Mouse (Mus musculus): Measurements from ENCODE around the gene Ubash3a.
"Not testable (repeated sequence)": the region's sequence is repeated elsewhere in the genome, so short reads cannot be mapped to it uniquely, and the experiment has no call there.

Ubash3a gene

DNA sequence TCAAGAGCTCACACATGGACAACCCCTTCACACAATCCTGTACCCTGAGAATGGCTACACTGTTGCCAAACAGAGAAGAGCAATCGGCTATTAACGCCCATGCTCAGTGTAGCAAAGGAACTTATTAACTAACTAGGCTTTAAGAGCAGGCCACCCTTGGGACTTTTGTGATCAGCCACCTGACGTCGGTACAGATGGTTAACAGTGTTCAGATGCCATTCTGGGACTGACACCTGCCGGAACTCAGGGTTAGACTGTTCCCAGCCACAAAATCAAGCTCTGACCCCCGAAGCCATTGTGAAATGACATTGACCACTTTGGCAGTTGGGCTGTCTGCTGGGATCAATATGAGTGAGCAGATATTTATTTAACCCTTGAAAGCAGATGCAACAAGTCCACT is 53.7 kb downstream of the Ubash3a start:
- no peak for DNase-seq (ENCODE audit: low spot score)

DNA sequence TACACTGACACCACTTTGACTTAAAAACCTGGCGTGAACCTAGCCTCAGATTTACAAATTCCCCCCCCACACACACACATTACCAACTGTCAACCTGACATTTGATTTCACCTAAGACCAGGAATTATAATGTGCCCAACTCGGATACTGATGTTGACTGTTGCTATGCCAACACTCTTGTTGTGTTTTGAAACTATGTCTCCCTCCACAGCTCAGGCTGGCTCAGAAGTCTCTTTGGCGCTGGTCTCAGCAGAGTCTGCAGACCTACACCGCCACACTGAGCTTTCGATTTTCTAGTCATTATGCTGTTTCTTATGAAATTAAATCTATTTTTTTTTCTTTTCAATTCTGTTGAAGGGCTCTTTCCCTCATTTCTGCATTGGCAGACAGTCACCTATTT is 55.0 kb downstream of the Ubash3a start:
- DNase-seq (ENCODE audit: low spot score), result no peak

DNA sequence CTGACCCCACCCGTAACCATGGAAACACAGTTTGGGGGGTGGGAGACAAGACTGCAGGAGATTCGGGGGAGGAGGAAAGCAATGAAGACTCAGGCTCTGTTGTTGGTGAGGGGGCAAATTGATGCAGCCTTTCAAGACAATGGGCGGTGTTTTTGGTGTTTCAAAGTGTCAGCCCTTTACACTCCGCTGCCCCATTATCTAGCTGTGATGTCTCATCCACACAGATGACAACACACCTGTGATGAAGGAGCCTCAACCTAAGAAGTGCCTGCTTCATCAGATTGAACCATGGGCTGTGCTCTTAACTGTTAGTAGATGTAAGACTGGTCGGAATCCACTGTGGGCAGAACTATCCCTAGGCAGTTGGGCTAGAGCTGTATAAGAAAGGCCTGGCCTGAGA is 56.1 kb downstream of the Ubash3a start:
- no peak for DNase-seq (ENCODE audit: low spot score)

DNA sequence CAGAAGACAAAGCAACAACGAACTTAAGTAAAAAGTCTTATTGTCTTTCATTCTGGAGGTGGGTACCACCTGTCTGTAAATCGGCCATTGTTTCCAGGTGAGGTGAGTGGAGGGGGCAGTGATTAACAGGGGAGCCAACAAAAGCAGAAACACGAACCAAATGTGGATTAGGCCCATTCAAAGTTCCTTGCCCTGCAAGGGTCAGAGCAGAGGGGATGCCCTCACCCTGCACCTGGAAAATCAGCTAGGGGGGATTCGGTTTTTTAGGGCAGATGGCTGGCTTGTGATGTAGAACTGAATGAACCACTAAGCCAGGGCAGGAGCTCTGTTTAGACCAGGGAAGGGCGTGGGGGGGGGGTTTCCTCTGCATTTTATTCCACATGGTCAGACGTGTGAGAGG is 56.7 kb downstream of the Ubash3a start:
- no peak for DNase-seq (ENCODE audit: low spot score)

DNA sequence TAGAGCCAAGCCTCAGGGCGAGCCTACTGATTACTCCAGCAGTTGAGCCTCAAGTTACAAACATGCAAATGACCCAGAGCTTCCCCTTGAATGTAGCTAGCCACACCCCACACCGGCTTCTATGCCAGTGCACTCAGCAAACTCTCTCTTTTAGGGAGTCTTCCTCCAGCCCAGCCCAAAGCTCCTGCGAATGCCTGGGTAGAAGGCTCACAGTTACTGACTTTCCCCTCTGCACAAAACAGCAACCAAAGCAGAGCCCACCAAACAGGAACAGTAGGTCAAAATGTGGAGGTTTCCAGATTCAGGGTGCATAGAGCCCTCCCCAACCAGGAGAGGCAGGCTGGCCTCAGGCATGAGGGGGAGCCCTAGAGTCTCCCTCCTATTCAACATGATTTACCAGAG is 57.5 kb downstream of the Ubash3a start:
- DNase-seq (ENCODE audit: low spot score), result no peak

DNA sequence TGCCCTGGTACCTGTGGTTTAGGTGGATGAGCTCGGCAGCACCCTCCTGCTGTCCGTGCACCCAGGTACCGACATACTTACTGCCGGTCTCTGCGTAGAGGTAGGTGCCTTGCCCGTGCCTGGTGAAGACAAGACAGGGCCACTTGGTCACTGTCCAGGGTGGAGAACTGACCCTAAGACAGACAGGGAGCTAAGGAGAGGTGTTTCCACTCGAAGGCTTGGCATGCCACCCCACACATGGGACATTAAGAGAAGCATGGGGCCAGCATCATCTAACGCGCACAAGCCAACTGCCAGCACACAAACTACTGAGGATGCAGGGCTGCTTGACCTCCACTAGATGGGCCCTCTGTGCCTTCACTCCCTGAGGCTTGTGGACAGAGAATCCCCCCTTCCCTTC is 58.2 kb downstream of the Ubash3a start:
- no peak for DNase-seq (ENCODE audit: low spot score)

DNA sequence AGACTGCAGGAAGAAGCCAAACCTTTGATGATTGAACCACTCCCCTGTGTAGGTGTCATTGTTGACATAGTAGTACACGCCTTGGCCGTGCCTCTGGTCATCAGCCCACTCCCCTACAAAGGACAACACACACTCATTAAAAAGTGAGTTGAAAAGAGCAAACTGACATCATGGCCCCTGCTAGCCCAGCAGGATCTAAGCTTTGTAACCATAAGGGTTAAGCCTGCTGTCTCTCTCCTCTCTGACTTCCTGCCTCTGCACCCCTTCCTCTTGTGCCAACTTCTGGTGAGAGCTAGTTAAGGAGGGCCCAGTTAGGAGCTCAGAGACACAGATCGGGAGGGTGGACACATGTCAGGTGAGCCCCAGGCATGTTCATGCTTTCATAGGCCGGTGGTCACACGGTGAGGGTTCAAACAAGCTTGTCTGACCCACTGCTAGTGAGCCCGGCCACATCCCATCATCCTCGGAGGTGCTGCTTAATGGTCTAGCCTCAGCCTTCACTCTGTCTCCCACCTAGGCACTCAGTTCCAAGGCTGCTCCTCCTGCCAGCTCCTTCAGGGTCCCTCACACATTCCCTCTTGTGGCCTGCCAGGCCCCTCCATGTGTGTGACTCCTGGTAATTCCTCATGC is 58.8 kb downstream of the Ubash3a start:
- DNase-seq (ENCODE audit: low spot score), result no peak

DNA sequence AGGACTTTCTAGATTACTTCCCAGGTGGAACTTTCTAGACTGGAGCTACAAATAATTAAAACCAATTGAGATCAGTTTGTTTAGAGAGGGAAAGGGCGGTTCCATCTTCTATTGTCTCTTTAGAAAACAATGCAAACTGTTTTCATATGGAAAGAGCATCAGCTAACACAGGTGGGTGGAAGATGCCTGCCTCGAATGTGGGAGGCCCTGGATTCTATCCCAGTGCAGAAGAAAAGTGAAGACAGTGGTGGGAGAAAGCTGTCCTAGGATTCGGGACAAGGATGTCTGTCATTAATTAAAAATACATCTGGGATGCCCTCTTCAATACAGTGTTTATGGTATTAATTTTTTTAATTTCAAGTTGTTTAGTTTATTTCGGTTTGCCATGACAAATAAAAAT is 59.5 kb downstream of the Ubash3a start:
- DNase-seq (ENCODE audit: low spot score), result no peak

DNA sequence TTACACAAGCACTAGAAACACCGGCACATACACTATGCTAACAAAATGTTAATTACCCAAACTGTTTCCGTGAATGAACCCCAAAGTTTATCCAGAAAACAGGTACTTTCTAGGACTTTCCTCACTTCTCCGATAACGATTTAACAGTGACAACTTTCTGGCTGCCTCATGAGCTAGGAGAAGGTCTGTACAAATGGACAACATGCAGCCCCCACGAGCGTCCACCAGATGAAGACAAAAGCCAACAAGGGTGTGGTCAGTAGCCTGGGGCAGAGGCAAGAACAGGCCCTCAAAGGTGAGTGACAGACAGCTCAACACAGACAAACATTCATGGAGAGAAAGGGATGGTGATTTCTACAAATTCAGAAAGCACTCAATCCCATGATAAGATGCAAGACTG is 59.9 kb downstream of the Ubash3a start:
- no peak for DNase-seq (ENCODE audit: low spot score)

DNA sequence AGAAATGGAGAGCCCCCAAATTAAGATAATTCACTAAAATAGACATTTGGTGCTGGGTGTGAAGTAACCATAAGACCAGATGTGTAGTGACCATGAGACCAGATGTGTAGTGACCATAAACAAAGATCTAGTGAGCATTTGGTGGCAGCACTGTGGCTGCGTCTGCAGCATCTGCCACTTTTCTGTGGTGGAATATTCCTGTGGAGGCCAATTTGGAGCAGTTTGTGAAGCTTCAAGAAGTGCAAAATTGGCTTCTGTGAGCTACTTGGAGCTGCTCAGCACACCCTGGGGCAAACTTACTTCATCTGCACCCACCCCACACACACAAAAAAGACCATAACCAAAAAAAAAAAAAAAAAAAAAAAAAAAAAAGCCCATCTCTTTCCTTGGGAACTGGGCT is 60.3 kb downstream of the Ubash3a start:
- no peak for DNase-seq (ENCODE audit: low spot score)

DNA sequence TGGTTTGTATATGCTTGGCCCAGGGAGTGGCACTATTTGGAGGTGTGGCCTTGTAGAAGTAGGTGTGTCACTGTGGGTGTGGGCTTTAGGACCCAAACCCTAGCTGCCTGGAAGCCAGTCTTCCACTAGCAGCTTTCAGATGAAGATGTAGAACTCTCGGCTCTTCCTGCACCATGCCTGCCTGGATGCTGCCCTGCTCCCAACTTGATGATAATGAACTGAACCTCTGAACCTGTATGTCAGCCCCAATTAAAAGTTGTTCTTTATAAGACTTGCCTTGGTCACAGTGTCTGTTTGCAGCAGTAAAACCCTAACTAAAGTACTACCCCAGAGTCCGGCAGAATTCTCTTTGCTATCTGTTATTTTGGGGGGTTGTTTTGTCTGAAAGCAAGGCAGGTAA is 62.1 kb downstream of the Ubash3a start:
- no peak for DNase-seq (ENCODE audit: low spot score)

DNA sequence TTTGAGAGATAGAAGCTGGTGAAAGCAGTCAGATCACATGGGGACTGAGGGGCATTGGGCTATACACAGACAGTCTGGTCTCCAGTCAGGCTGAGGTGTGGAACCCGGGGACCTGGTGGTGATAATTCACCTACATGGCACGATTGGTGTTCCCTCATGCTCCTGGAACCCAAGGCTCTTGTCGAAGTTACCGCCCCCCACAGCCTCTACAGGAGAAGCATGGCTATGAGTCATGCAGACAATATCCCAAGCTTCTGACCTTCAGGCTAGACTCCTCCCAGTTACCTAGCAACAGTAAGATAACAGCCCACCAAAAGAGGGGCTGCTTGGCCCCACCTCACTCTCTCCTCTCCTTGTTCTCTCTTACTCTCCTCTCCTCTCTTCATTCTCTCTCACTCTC is 62.6 kb downstream of the Ubash3a start:
- no peak for DNase-seq (ENCODE audit: low spot score)

DNA sequence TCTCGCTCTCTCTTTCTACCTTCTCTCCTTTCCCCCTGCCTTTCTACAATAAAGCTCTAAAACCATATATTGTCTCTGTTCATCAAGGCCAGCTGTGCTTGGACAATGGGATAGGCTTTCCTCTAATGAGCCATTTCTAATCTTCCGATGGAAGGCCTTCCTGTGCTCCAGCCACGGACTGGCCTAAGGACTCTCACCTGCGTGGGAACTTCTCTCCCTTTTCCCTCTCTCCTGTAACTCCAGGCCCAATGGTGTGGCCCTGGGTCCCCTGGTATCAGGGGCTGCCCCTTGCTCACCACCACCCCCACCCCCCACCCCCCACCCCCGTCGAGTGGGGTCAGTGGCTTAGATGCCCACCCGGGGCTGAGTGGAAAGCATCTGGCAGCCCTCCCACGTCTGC is 63.1 kb downstream of the Ubash3a start:
- not testable (repeated sequence) for DNase-seq (ENCODE audit: low spot score)

DNA sequence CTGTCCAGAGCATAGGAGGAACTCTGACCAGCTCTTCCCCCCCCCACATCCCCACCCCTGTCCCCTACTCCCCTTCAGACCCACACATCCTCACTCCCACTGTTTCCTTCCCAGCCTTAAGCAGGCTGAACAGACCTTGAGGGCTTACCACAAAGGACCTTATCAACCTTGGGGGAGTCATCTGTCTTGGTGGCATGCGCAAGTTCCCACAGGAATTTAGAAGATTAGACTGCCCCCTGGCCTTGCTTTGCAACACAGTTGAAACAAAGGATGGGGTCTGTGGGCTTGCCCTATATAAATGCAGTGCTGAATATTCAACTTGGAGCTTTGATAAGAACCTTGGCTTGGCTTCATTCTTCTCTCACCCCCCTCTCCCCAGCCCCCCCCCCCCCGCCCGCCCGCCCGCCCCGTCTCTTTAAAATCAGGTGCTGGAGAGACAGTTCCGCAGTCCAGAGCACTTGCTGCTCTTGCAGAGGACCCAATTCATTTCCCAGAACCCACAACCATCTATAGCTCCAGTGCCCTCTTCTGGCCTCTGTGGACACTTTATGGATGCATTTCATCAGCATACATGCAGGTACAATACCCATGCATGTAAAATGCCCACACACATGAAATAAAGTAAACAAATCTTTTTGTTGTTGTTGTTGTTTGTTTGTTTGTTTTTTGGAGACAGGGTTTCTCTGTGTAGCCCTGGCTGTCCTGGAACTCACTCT is 63.6 kb downstream of the Ubash3a start:
- no peak for DNase-seq (ENCODE audit: low spot score)

DNA sequence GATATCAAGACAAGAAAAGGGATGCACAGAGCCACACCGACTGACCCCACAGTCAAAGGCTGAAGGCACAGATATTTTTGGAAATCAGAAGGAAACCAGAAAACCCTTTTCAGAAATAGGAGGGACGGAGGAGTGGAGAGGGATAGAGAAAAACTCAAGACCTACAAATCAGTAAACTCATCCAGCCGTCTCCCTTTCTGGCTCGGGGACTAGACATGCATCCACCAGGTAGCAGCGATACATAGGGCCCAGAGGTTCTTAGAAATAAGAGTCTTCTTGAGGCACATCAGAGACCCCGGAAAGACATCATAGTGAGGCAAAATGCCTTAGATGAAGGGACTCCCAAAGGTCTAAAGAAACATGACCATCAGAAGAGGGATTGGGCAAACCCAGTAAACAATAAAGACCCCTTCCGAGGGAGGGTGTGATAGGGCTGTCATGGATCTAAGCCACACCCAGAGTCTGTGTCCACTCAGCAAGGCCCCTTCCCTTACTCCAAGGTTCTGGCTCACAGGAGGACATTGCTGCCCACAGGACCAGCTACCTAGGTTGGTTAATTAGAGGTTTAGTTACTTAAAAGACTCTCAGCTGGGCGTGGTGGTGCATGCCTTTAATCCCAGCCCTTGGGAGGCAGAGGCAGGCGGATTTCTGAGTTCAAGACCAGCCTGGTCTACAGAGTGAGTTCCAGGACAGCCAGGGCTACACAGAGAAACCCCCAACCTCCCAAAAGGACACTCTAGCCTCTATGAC is 64.9 kb downstream of the Ubash3a start:
- no peak for DNase-seq (ENCODE audit: low spot score)

DNA sequence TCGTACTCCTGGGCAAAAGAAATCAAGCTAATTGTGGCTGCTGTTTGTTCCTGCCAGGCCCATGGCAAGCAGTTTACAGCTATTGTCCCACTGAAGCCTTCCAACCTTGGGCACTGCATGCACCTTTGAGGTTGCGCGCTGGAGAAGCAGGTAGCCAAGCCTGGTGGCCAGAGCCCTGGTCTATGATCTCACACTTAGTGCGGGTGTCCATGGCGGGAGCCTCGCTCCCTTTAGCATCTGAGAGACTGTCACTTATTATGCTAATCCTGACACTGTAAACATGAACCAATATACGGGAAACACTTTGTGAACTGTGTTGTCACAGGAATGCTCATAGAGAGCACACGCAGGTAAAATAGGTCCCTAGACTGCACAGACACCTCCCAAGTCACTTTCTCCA is 66.0 kb downstream of the Ubash3a start:
- no peak for DNase-seq (ENCODE audit: low spot score)

DNA sequence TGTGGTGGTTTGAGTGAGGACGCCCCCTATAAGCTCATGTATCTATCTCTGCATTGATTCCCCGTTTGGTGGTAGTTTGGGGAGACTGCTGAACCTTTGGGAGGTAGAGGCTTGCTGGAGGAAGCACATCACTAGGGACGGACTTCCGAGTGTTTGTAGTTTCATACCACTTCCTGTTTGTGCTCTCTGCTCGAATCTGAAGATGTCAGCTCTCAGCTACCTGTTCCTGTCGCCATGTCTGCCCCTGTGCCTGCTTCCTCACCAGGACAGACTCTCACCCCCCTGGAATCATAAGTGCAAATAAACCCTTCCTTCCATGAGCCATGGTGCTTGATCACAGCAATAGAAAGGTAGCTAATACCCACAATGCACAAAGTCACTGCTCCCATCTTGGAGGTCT is 67.5 kb downstream of the Ubash3a start:
- no peak for DNase-seq (ENCODE audit: low spot score)

DNA sequence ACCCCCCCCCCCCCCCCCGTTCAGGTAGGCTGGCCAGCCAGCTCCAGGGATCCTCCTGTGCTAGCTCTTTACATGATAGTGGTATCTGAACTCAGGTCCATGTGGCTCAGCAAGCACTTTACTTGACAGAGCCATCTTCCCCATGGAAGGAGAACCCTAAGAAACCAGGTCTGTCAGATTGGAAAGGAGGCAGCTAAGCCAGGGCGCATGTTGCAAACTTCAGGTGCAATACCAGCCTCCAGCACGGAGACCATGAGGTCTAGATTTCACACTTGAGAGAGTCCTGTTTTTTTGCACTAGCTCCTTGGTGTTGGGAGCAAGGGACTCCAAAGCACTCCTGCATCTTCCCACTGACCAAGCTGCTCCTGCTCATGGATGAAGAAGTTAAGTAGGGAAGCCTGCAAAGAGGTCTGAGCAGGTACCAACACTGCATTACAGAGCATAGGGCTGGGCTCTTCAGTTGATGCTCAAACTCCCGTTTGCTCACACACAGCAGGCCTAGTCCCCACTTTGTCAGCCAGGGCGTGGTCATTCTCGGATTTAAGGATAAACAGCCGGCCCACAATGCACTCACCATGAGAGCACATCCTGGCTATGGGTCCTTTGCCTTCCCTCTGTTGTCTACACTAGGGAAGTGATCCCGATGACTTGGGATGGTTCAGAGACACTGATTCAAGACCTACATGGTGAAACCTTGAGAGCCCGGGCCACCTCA is 68.7 kb downstream of the Ubash3a start:
- no peak for DNase-seq (ENCODE audit: low spot score)

DNA sequence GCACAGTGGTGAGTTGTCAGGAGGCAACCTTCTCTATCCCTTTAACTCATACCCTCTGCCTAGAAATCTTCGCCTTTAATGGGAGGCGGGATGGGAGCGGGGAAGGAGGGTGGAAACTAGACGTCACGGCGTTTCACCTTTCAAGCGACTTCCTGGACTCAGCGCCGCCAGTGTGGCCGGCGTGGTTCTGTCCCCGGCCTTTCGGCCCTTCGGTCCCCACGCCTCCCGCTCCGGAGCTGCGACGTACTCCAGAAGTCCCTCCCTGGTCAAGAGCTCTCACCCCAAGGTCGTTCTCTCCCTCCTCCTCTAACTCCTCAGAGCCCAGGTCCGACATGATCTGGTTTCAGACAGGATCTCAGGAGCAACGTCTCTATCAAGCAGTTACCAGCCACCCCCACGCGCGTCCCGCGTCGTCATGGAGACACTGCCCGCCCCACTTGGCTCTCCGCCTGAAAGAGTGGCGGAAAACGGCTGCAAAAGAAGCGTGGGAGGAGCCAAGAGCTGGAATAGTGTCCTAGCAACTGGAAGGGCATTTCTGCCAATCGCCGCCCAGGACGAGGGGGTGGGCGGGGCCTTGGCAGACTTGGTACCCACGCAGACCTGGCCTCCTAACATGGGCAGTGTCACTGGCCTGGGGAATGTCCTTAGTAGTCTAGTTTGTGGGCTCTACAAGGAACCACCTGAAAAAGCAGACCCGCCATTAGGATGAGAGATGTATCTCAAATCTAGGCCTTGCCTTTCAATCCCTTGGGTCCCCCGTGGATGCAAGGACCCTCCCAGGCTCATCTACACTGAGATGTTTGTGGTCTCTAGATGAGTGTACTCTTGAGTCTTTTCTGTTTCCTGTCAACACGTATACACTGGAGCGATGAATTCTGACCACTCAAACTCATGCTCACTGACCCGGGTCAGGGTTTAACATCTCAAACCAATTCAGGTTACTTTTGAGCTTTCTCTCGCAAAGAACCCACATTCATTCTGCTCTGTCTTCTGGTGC is 69.5 kb downstream of the Ubash3a start, which contains the start of gene Rsph1:
Gene Rsph1 (minus strand): TSS at position 462 of the 997 bp plus-strand sequence.
- DNase-seq (ENCODE audit: low spot score), result peak; percentile 100

DNA sequence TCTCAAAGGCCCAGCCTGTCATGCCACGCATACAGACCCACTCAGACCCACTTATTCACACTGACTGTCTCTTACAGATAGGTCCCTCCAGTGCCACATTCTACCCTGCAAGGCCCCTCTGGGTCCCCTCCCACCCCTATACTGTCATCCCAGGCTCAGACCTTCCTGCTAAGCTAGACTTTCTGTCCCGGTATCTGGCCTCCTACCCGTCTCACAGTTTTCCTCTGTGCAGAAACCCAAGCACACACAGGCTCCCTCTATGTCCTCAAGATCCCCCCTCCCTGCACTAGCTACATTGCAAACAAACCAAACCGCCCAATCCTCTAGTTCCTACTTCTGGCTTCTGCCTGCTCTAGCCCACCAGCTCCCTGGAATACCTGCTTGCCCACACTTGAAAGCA is 70.3 kb downstream of the Ubash3a start:
- no peak for DNase-seq (ENCODE audit: low spot score)

DNA sequence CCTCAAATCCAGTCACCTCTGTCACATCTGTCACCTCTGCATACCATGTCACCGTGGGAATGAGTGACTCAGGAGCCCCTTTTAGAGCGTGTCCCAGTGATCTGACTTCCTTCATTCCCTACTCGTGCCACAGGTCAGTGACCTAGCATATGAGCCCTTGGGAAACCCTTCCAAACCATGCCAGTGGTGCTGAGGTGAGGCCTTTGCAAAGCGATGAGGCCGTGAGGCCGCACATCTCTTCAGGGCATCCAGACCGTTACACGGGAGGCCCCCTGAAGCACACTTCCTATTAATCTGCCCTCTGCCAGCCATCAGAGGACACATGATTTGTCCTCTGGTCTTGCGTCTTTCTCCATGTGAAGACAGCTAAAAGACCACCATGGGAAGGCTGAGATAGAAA is 71.9 kb downstream of the Ubash3a start:
- no peak for DNase-seq (ENCODE audit: low spot score)

Measured in ovary, postnatal 10 days (tissue).